Mouse (Mus musculus) right cerebral cortex, postnatal 25 days (tissue): ENCODE data around the gene Capn8.
"Not testable (repeated sequence)": the region's sequence is repeated elsewhere in the genome, so short reads cannot be mapped to it uniquely, and the experiment has no call there.

Experiments
- DNase-seq: peaks from one replicate; pipeline ENCODE4 v3.0.0; 2022

Capn8 gene

GRCm38 (mm10) chr1:182618200-182618947 is 53.6 kb downstream of the Capn8 start:
- DNase-seq, result no peak

GRCm38 (mm10) chr1:182620470-182620869 is 55.7 kb downstream of the Capn8 start:
- no peak for DNase-seq

GRCm38 (mm10) chr1:182621256-182621655 is 56.4 kb downstream of the Capn8 start:
- DNase-seq, result no peak

- no peak for DNase-seq
These were observed 61.4 kb downstream of the Capn8 start for GRCm38 (mm10) chr1:182626197-182626596.

DNA sequence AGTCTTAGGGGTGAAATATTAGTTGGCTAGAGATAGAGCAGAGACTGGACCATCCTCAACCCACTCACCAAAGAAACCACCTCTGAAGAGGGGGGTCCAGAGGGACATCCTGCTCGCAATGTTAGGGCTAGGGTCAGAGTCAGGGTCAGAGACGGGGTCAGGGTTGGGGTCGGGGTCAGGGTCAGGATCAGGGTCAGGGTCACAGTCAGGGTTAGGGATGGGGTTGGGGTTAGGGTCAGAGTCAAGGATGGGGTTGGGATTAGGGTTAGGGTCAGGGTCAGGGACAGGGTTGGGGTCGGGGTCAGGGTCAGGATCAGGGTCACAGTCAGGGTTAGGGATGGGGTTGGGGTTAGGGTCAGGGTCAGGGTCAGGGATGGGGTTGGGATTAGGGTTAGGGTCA is 64.4 kb downstream of the Capn8 start:
- DNase-seq, result no peak

DNA sequence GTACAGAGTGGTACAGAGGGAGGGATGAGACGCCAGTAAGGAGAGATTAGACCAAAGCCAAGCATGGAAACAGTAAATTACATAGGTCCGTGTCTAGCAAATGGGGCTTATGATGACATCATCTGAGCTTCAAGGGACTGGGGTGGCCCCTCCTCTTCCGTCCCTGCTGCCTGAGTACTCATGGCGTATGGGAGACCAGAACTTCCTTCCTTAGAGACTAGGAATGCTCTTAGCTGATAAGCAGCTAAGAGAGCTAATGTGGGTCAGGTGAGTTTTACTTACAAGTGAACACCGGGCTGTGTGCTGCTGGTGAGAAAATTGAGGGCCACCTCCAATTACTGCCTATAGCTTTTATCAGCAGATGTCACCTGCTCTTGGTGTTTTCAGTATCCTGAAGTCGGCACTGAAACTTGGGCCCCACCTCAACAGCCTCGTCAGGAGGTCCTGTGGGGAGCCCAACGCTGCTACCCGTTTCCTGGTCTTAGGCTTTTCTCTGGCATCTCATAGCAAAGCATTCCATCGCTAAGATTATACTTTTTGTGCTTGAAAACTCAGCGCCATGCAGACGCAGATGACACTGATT is 69.0 kb downstream of the Capn8 start:
- DNase-seq, result no peak

DNA sequence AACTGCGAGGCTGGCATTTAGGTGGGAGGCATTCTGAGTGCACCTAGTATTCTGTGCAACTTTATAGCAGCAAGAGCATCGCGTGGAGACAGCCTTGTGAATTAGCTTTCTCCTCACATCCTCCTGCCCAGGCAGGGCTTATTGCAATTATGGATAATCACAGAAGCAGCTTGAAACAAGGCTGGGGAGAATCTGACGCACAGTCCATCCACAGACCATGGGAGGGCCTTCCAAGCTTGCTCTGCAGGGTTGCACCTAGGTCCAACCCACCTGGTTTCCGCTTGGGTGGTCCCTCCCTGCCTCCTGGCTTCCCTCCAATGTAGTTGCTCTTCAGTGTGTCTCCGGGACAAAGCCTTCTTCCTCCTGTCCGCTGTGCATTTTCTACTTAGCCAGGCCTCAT is 74.2 kb downstream of the Capn8 start:
- DNase-seq, result no peak

- DNase-seq, result no peak
These were observed 74.6 kb downstream of the Capn8 start for GRCm38 (mm10) chr1:182639456-182639855.

- no peak for DNase-seq
These were observed 75.3 kb downstream of the Capn8 start for GRCm38 (mm10) chr1:182640094-182640493.

GRCm38 (mm10) chr1:182642779-182643178 is 78.0 kb downstream of the Capn8 start:
- no peak for DNase-seq

GRCm38 (mm10) chr1:182644418-182644817 is 79.6 kb downstream of the Capn8 start:
- not testable (repeated sequence) for DNase-seq

DNA sequence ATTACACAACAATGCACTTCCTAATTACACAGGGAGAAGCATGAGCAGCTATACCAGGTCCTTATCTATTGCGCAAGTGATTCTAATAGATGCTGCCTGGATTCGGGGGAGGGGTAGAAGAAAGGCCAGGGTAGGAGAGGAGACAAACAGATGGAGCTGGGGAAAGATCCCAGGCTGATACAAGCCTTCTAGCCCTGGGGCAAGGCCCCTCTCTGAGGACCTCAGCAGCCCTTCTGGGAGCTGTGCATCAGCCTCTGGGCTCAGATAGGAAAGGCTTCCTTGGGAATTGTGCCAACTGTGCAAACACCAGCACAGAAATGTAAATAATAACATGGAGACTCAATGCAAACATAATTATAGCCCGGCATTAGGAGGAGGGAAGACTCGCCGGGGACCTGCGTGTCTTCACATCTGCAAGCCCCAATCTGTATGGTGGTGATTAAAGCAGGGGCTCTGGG is 80.4 kb downstream of the Capn8 start:
- no peak for DNase-seq

DNA sequence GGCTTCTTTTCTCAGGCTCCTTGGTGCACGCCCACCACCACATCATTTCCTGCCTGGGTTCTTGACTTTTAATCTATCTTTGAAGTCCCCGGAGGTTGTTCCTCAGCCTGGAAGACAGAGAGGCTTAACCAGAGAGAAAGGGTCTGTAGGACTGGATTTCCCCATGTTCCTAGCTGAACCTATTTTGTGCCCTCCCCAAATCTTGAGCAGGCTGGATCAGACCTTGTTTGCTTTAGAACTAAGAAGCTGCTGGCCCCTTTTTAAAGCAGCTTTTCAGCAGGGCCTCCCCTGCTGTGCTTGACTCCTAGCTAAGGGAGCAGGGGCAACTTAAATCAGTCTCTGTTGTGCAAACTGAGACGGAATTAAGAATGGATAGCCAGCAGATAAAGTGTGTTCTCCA is 82.0 kb downstream of the Capn8 start:
- no peak for DNase-seq

GRCm38 (mm10) chr1:182657760-182658159 is 93.0 kb downstream of the Capn8 start:
- DNase-seq, result peak; percentile 55

GRCm38 (mm10) chr1:182660365-182660764 is 95.6 kb downstream of the Capn8 start:
- DNase-seq, result no peak

DNA sequence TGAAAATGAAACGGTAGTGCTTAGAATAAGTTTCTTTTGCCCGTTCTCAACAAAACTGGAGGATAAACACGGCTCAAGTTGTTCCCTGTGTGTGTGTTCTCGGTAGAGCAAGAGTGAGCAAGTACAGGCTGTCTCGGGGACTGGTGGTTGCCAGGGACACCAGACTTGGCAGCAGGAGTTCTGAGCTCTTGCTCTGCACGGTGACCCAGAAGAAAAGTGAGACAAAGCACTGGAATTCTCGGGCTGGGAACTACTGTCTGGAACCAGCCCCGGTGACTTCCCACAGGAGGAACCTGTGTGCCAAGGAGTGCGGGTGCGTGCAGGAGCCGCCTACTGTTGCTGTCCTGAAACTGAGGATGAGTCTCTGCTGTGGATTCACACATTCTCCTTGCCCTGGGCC is 98.9 kb downstream of the Capn8 start:
- DNase-seq, result peak; percentile 20

- DNase-seq, result no peak
These were observed 100.0 kb downstream of the Capn8 start for GRCm38 (mm10) chr1:182664841-182665240.

DNA sequence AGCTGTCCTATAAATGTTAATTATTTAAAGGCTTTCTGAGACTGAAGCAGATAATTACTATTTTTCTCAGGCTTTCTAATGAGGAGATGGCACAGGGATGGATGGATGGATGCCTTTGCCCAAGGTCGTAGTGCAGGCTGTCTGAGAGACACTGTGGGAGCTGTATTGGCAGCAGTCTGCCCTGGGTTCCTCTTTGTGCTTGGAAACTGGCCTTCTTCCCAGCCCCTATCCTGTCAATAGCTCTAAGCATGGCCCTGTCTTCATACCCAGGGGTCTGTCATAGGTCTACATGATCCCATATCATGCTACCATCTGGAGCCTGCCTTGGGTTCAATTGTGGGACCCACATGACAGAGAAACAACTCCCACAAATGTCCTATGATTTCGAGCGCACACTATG is 102.5 kb downstream of the Capn8 start:
- no peak for DNase-seq

DNA sequence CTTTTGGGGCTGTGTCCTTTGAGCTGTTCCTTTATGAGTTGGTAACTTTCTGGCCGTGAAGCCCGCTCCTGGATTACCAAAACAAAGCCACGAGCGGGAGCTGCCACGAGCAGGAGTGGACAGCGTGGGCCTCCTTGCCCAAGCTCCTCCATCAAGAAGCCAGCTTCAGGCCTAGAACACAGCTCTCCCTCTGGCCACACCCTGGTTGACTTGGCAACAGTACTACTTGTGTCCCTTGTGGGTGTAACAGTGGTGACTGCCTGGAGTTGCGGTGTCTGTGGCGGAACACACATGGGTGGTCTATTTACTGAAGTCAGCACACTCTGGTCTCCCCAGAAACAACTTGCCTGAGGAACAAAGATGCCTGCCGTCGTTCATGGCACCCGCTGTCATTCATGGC is 104.9 kb downstream of the Capn8 start:
- DNase-seq, result no peak

GRCm38 (mm10) chr1:182670563-182671342 is 105.9 kb downstream of the Capn8 start:
- DNase-seq, result no peak

- no peak for DNase-seq
These were observed 106.5 kb downstream of the Capn8 start for GRCm38 (mm10) chr1:182671343-182671624.

- no peak for DNase-seq
These were observed 110.5 kb downstream of the Capn8 start for GRCm38 (mm10) chr1:182675346-182675745.

GRCm38 (mm10) chr1:182678151-182678550 is 113.3 kb downstream of the Capn8 start:
- no peak for DNase-seq

DNA sequence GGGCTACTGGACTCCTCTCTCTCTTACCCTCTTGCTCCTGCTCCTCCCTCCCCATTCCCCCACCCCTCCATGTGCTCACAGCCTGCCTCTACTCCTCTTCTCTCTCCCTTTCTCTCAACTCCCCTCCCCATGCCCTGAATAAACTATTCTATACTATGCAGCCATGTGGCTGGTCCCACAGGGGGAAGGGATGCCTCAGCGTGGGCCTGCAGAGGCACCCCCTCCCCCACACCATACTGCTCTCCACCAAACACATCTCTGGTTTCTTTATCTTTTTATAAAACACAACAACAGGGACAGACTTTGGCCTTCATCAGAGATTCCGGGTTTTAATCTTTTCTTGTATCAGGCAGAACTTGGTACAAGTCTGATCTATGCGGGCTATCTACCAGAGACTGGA is 114.4 kb downstream of the Capn8 start:
- no peak for DNase-seq
